Mouse (Mus musculus) heart, embryonic 15.5 days (tissue): ENCODE results near the gene Tmprss2. TPM values are rescaled to one million over a fixed set of nuclear protein-coding genes. Genes with fewer than 3 reads are reported as not detected.

Experiments
- ATAC-seq: fragments of 200-750 bp; cut with Nextera tagmentation; replicated peaks from 2 replicates; pipeline ENCODE4 v1.8.0; 2017; ENCODE audit warnings: low read depth, moderate TSS enrichment; ENCODE audit not compliant: insufficient number of reproducible peaks, insufficient read depth, low FRiP score
- H3K27ac ChIP-seq: fragments of 300-500 bp; sonication (generic); 2 replicates; pipeline ENCODE4 v1.5.1; 2015; ENCODE audit warnings: mild to moderate bottlenecking, inconsistent platforms
- H3K27me3 ChIP-seq: fragments of 300-500 bp; sonication (generic); 2 replicates; pipeline ENCODE4 v1.6.1; 2015; ENCODE audit warnings: inconsistent platforms
- H3K36me3 ChIP-seq: fragments of 300-500 bp; sonication (generic); 2 replicates; pipeline ENCODE4 v1.6.1; 2015; ENCODE audit warnings: mild to moderate bottlenecking, inconsistent platforms
- H3K4me1 ChIP-seq: fragments of 300-500 bp; sonication (generic); replicated peaks from 2 replicates; pipeline ENCODE4 v1.6.1; 2015; ENCODE audit warnings: inconsistent platforms
- H3K4me2 ChIP-seq: fragments of 300-500 bp; sonication (generic); 2 replicates; pipeline ENCODE4 v1.6.1; 2015; ENCODE audit warnings: inconsistent platforms, mild to moderate bottlenecking, moderate library complexity
- H3K4me3 ChIP-seq: fragments of 300-500 bp; sonication (generic); 2 replicates; pipeline ENCODE4 v1.5.1; 2015; ENCODE audit warnings: mild to moderate bottlenecking, inconsistent platforms
- H3K9ac ChIP-seq: fragments of 300-500 bp; sonication (generic); 2 replicates; pipeline ENCODE4 v1.6.1; 2015; ENCODE audit warnings: mild to moderate bottlenecking, inconsistent platforms
- H3K9me3 ChIP-seq: fragments of 300-500 bp; sonication (generic); replicated peaks from 2 replicates; pipeline ENCODE4 v1.6.1; 2016; ENCODE audit warnings: inconsistent platforms
- WGBS: fragments of 180-500 bp; shearing (Covaris S2); methylation state at CpG from one replicate; pipeline ENCODE4 v1.1.7; 2015; ENCODE audit warnings: mixed read lengths; 5-methylcytosine and 5-hydroxymethylcytosine counted together
- polyA plus RNA-seq: library from polyadenylated mRNA; unstranded; fragments of >200 nt; fragmentation: Nextera tagmentation; extraction: Ambion mirVana; gene quantifications from 2 replicates; pipeline ENCODE4 v1.2.1, GENCODE M21; 2015

Tmprss2 gene
- 0.29 and 0.96 TPM in 2 replicates for polyA plus RNA-seq

DNA sequence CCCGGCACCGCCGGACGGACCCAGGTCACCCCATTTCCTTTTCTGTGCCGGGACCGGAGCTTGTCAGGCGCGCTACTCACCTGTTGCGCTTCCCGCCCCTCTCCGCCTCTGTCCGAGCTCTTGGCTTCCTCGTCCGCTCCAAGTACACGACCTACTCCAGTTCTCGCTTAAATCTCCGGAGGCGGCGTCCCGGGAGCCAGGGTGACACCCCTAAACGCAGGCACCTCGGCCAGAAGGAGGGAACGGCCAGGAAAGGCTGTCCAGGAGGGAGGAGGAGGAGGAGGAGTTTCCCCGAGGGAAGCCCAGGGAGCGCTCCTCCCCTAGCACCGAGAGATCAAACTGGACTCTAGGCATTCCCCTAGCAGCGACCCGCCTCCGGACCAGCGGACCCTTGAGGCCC is at the start of gene Tmprss2:
Gene Tmprss2, minus strand, starts transcription at position 257 of the 400 bp plus-strand sequence.
- H3K27me3 ChIP-seq, result peaks cover 53% of the 10 kb centered on the region
- H3K27ac ChIP-seq, result no peak within 1 kb of the TSS
- H3K36me3 ChIP-seq, result no peaks in the 10 kb centered on the region
- under 1% methylated on average over 30 of the region's 30 CpGs for WGBS
- H3K9me3 ChIP-seq, result no peaks in the 10 kb centered on the region
- ATAC-seq, result no peak
- peak within 1 kb of the TSS; percentile 88 for H3K4me2 ChIP-seq
- H3K4me3 ChIP-seq, result peak within 1 kb of the TSS; percentile 51
- H3K4me1 ChIP-seq, result peaks cover 13% of the 10 kb centered on the region
- H3K9ac ChIP-seq, result peak within 1 kb of the TSS; percentile 30

DNA sequence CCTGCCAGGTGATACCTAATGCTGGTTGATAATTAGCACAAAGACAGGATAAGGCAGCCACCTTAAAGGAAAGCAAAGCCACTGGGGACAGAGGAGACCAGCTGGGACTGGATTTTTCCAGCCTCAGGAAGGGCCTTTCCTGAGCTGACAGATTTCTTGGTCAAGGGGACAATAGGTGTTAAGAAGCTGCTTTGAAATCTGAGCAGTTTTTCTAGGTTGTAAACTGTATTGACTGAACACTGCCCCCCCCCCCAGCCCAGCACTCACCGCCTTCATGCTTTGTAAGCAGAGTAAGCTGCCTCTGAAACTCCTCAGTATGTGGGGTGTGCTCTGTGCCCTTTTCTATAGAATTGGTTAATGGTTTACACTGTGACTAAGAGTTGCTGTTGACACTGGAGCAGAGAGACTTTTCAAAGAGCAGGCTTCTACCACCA is 48.2 kb upstream of the Tmprss2 start:
- H3K4me3 ChIP-seq, result no peak overlapping the region
- H3K36me3 ChIP-seq, result no peaks in the 10 kb centered on the region
- H3K27me3 ChIP-seq, result 0 out of 2 replicates have a peak, but pooled peaks cover 2% of the 10 kb centered on the region
- 31% methylated on average over 1 of the region's 1 CpGs for WGBS
- H3K4me1 ChIP-seq, result no peaks in the 10 kb centered on the region
- H3K9ac ChIP-seq, result no peak overlapping the region
- no peak overlapping the region for H3K4me2 ChIP-seq
- no peak overlapping the region for H3K27ac ChIP-seq
- ATAC-seq, result no peak
- no peaks in the 10 kb centered on the region for H3K9me3 ChIP-seq

- no peak overlapping the region for H3K9ac ChIP-seq
- H3K36me3 ChIP-seq, result no peaks in the 10 kb centered on the region
- H3K27me3 ChIP-seq, result 0 out of 2 replicates have a peak, but pooled peaks cover 2% of the 10 kb centered on the region
- H3K4me3 ChIP-seq, result no peak overlapping the region
- WGBS, result 71% methylated on average over 6 of the region's 6 CpGs
- no peaks in the 10 kb centered on the region for H3K9me3 ChIP-seq
- no peak overlapping the region for H3K27ac ChIP-seq
- no peak overlapping the region for H3K4me2 ChIP-seq
- no peaks in the 10 kb centered on the region for H3K4me1 ChIP-seq
- no peak for ATAC-seq
These were observed 47.5 kb upstream of the Tmprss2 start for GRCm38 (mm10) chr16:97658481-97658880.

GRCm38 (mm10) chr16:97655800-97656199 is 44.8 kb upstream of the Tmprss2 start:
- WGBS, result 81% methylated on average over 2 of the region's 2 CpGs
- H3K9me3 ChIP-seq, result no peaks in the 10 kb centered on the region
- ATAC-seq, result no peak

GRCm38 (mm10) chr16:97649522-97650188 is 38.7 kb upstream of the Tmprss2 start:
- Histone ChIP-seq H3K9me3 (no peaks in the 10 kb centered on the region), H3K4me2 (no peak overlapping the region), H3K9ac (no peak overlapping the region), H3K27me3 (no peaks in the 10 kb centered on the region), H3K36me3 (no peaks in the 10 kb centered on the region), H3K4me3 (no peak overlapping the region), H3K4me1 (no peaks in the 10 kb centered on the region), H3K27ac (no peak overlapping the region)
- 62% methylated on average over 9 of the region's 9 CpGs for WGBS
- ATAC-seq, result no peak

More at GRCm38 (mm10) chr16:97655800-97656199, 44.8 kb upstream of the Tmprss2 start:
- H3K4me3 ChIP-seq, result no peak overlapping the region
- no peak overlapping the region for H3K4me2 ChIP-seq
- H3K36me3 ChIP-seq, result no peaks in the 10 kb centered on the region
- no peak overlapping the region for H3K27ac ChIP-seq
- no peaks in the 10 kb centered on the region for H3K4me1 ChIP-seq
- no peaks in the 10 kb centered on the region for H3K27me3 ChIP-seq
- H3K9ac ChIP-seq, result no peak overlapping the region

DNA sequence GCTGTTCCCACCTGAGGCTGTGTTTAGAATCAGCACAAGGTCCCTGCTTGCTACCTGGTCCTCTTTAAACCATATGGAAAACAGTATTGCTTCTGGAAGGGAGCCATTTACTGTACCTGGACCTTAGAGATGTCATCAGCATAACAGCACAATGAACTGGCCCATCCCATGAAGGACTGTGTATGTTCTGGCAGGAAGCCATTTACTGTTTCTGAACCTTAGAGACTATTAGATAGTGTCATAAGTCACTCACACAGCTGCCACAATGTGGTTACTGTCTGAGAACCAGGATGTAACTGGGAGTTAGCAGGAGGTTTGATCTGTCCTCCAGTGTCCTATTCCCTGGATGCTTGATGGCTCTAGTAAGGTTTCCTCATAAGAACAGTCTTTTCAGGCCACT is 33.7 kb upstream of the Tmprss2 start:
- H3K27me3 ChIP-seq, result no peaks in the 10 kb centered on the region

GRCm38 (mm10) chr16:97639630-97640029 is 28.6 kb upstream of the Tmprss2 start:
- no peak overlapping the region for H3K9ac ChIP-seq
- H3K9me3 ChIP-seq, result no peaks in the 10 kb centered on the region
- no peak overlapping the region for H3K4me2 ChIP-seq
- H3K27ac ChIP-seq, result no peak overlapping the region
- no peaks in the 10 kb centered on the region for H3K36me3 ChIP-seq
- H3K4me3 ChIP-seq, result no peak overlapping the region
- WGBS, result 74% methylated on average over 3 of the region's 3 CpGs
- H3K27me3 ChIP-seq, result no peaks in the 10 kb centered on the region
- no peaks in the 10 kb centered on the region for H3K4me1 ChIP-seq
- ATAC-seq, result no peak

More for the DNA sequence above, 33.7 kb upstream of the Tmprss2 start:
- no peaks in the 10 kb centered on the region for H3K4me1 ChIP-seq
- H3K4me3 ChIP-seq, result no peak overlapping the region
- no peaks in the 10 kb centered on the region for H3K36me3 ChIP-seq
- no peak for ATAC-seq
- H3K4me2 ChIP-seq, result no peak overlapping the region
- H3K27ac ChIP-seq, result no peak overlapping the region
- no peak overlapping the region for H3K9ac ChIP-seq
- H3K9me3 ChIP-seq, result no peaks in the 10 kb centered on the region

DNA sequence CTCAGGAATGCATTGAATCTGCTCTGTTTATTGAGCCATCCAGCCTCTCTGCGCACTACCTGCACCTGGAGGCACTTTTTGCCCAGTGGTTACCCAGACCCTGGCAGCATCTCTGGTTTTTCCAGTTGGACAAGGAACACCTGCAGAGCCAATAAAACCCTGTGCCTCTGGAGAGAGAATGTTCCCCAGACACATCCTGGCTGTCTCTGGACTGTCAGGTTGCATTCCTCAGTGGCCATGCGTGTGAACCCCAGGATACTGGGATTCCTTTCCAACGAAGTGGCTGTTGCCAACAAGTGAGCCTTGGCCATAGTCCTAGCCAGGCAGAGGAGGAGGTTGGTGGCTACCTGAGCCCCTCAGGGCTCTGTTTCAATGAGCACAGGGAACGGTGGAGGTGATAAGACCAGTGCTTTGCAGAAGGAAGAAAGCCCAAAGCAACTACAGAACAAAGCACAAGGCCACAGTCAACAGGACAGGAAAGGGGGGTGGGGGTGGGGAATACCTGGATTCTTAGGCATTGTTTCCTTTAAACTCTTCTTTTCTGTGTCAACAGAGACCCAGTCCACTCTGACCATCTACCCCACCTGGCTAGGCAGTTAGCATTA is 22.0 kb upstream of the Tmprss2 start:
- Histone ChIP-seq H3K36me3 (no peaks in the 10 kb centered on the region), H3K9ac (no peak overlapping the region), H3K9me3 (no peaks in the 10 kb centered on the region), H3K4me3 (no peak overlapping the region), H3K4me1 (no peaks in the 10 kb centered on the region), H3K4me2 (no peak overlapping the region), H3K27ac (no peak overlapping the region), H3K27me3 (no peaks in the 10 kb centered on the region)
- WGBS, result 44% methylated on average over 4 of the region's 4 CpGs
- ATAC-seq, result no peak

DNA sequence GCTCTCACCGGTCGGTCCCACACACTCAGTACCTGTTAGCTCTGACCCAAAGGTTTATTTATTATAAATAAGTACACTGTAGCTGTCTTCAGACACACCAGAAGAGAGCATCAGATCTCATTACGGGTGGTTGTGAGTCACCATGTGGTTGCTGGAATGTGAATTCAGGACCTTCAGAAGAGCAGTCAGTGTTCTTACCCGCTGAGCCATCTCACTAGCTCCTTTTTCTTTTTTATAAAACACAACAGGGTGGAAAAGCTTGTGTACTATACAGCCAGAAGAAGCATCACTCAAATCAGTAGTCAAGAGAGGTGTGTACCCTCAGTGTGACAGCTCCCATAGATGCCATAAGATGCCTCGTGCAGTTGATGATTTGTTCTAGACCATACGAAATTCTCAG is 12.2 kb upstream of the Tmprss2 start:
- Histone ChIP-seq H3K9me3 (no peaks in the 10 kb centered on the region), H3K36me3 (no peaks in the 10 kb centered on the region)
- WGBS, result 74% methylated on average over 6 of the region's 6 CpGs

GRCm38 (mm10) chr16:97622383-97622889 is 11.4 kb upstream of the Tmprss2 start:
- Histone ChIP-seq H3K4me2 (no peak overlapping the region), H3K27me3 (no peaks in the 10 kb centered on the region), H3K9ac (no peak overlapping the region), H3K4me1 (no peaks in the 10 kb centered on the region), H3K36me3 (no peaks in the 10 kb centered on the region), H3K4me3 (no peak overlapping the region), H3K27ac (no peak overlapping the region), H3K9me3 (no peaks in the 10 kb centered on the region)
- 27% methylated on average over 2 of the region's 2 CpGs for WGBS
- no peak for ATAC-seq

More for the DNA sequence above, 12.2 kb upstream of the Tmprss2 start:
- Histone ChIP-seq H3K4me2 (no peak overlapping the region), H3K9ac (no peak overlapping the region), H3K4me3 (no peak overlapping the region), H3K27me3 (no peaks in the 10 kb centered on the region), H3K27ac (no peak overlapping the region), H3K4me1 (no peaks in the 10 kb centered on the region)
- no peak for ATAC-seq

- Histone ChIP-seq H3K36me3 (no peaks in the 10 kb centered on the region), H3K27me3 (no peaks in the 10 kb centered on the region), H3K4me3 (no peak overlapping the region), H3K9ac (no peak overlapping the region), H3K27ac (no peak overlapping the region), H3K4me1 (no peaks in the 10 kb centered on the region), H3K9me3 (no peaks in the 10 kb centered on the region), H3K4me2 (no peak overlapping the region)
- ATAC-seq, result no peak
- 66% methylated on average over 2 of the region's 2 CpGs for WGBS
These were observed 7.3 kb upstream of the Tmprss2 start for GRCm38 (mm10) chr16:97618285-97618684.
